Mouse (Mus musculus): ENCODE results near the gene Ccdc63.

- TF ChIP-seq POLR2A (IDR thresholded peaks at IDR 0.05; ENCODE audit: insufficient read depth, low read depth, low read length) (no peak), CTCF (IDR thresholded peaks at IDR 0.05; ENCODE audit: insufficient read depth, low read depth, low read length) (no peak)
Measured at GRCm38 (mm10) chr5:122154782-122155181, 14.2 kb upstream of the Ccdc63 start.

Measured in olfactory bulb, adult 2 months (tissue).